ENCODE assay signal across 9 mouse cellular contexts in the genomic region with DNA sequence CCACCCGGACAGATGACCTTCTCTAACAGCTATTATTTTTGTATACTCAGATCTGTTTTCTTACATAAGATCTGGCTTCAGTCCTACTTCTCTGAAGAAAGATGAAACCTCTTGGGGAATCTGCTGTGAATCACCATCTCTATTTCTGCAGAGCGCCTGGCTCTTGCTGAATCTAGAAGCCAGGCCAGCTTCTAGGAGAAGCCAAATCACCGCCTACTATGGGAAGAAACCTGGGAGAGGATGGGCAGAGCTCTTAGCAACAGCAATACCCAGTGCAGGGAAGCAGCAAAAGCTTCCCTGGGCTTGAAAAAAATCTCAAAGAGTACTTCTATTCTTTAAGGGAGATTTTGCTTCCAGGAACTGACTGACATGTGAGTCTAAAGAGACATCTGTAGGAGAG.
DNase-seq lines count a peak whose midpoint lies in the region; ATAC-seq and TF ChIP-seq lines count a peak whose summit lies in the region.
"Had no signal": no experiment of that assay in that cellular context is flagged by ENCODE, and none has a peak within 500 bp of the region (broad histone marks: within the 10 kb centered on the region; RNA-seq: fewer than 3 reads in every experiment).

No protein-coding gene starts in this region.

- no peak overlapping the region for H3K4me3 ChIP-seq in olfactory bulb, adult 2 months (ENCODE audit: insufficient read depth, low read depth, low read length)
- H3K4me3 ChIP-seq in hindbrain, embryonic 13.5 days: no peak overlapping the region
- H3K4me3 ChIP-seq: liver, embryonic 15.5 days had no signal

- H3K27ac ChIP-seq in olfactory bulb, adult 2 months (ENCODE audit: insufficient read depth, low read depth, low read length): 0 out of 2 replicates have a peak overlapping the region, but pooled peaks have one; percentile 51
- H3K27ac ChIP-seq in hindbrain, embryonic 13.5 days: no peak overlapping the region
- H3K27ac ChIP-seq: liver, embryonic 15.5 days had no signal

- 21% methylated on average over 3 of the region's 3 CpGs for WGBS in olfactory bulb, adult 2 months
- 79% methylated on average over 3 of the region's 3 CpGs for WGBS in hindbrain, embryonic 13.5 days

- no peaks in the 10 kb centered on the region for H3K9me3 ChIP-seq in hindbrain, embryonic 13.5 days
- H3K9me3 ChIP-seq: liver, embryonic 15.5 days had no signal

- H3K4me1 ChIP-seq in olfactory bulb, adult 2 months (ENCODE audit: control insufficient read depth, insufficient read depth, low read length): peaks cover 2% of the 10 kb centered on the region; the same call in 1 of the 2 replicates
- H3K4me1 ChIP-seq in hindbrain, embryonic 13.5 days (replicated peaks): no peaks in the 10 kb centered on the region
- H3K4me1 ChIP-seq: liver, embryonic 15.5 days had no signal

- H3K36me3 ChIP-seq in hindbrain, embryonic 13.5 days: no peaks in the 10 kb centered on the region
- H3K36me3 ChIP-seq: liver, embryonic 15.5 days had no signal

- no peaks in the 10 kb centered on the region for H3K27me3 ChIP-seq in hindbrain, embryonic 13.5 days
- H3K27me3 ChIP-seq: liver, embryonic 15.5 days had no signal

- H3K9ac ChIP-seq in hindbrain, embryonic 13.5 days: no peak overlapping the region
- H3K9ac ChIP-seq: liver, embryonic 15.5 days had no signal

- ATAC-seq in hindbrain, embryonic 13.5 days (ENCODE audit: low FRiP score): no peak

- no peak overlapping the region for H3K4me2 ChIP-seq in hindbrain, embryonic 13.5 days
- H3K4me2 ChIP-seq: liver, embryonic 15.5 days had no signal

- no peak for TF ChIP-seq POLR2A in olfactory bulb, adult 2 months (IDR thresholded peaks at IDR 0.05; ENCODE audit: insufficient read depth, low read depth, low read length)

- no peak for TF ChIP-seq CTCF in olfactory bulb, adult 2 months (IDR thresholded peaks at IDR 0.05; ENCODE audit: insufficient read depth, low read depth, low read length)

- peak; percentile 25 to 29 for DNase-seq in lung, adult 18-20 months
- DNase-seq in lung, postnatal 4 days: no peak
- peak; percentile 20 to 40 for DNase-seq in cerebellum, postnatal 14 days
- peak; percentile 18 for DNase-seq in heart, postnatal 4 days
- no peak for DNase-seq in spleen, adult 12 weeks (ENCODE audit: low spot score)
- DNase-seq in retina, postnatal 1 day: no peak

Comparison
In these comparisons a context has a peak if more than half of its experiments do, and no peak if none do; other contexts are left out.
1. DNase-seq: peak in lung, adult 18-20 months (2 of 2), cerebellum, postnatal 14 days (2 of 2) and heart, postnatal 4 days (single experiment); none in lung, postnatal 4 days (0 of 2), spleen, adult 12 weeks (single experiment) and retina, postnatal 1 day (single experiment).